Comparison of ENCODE assay signal across 7 mouse cellular contexts in the genomic region with DNA sequence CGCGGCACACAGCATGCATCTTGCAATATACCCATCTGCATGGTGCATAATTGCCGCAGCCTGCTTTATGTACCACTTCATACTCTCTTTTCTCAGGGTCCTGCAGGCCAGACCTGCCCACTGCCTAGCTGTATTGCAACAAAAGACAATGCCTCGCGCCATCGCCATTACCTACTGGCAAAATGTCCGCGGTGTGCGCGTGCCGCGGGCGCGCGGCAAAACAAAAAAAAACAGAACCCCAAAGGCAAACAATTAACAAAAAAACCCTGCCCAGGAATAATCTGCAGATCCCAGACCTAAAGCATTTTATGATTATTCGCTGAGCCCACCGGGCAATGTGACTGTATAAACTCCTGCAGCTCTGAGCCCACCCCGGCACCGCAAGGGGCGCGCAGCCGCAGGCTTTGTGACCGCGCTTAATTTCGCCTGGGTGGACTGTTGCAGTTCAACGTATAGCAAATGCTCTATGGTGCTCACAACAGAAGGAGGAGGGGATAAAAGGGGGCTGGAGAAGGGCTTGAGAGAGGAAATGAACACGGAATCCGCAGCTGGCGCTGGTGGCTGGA. TPM values are rescaled to one million over a fixed set of nuclear protein-coding genes. Genes with fewer than 3 reads are reported as not detected.
DNase-seq lines count a peak whose midpoint lies in the region; ATAC-seq and TF ChIP-seq lines count a peak whose summit lies in the region.

No protein-coding gene starts in this region.

- peak overlapping the region; percentile 83 for H3K27ac ChIP-seq in testis, adult 2 months (ENCODE audit: control insufficient read depth, insufficient read depth, low read depth, low read length)
- peak overlapping the region; percentile 95 for H3K27ac ChIP-seq in forebrain, embryonic 10.5 days
- peak overlapping the region; percentile 63 for H3K27ac ChIP-seq in liver, embryonic 12.5 days
- no peak overlapping the region for H3K27ac ChIP-seq in stomach, postnatal 0 days (replicated peaks)

- H3K9ac ChIP-seq in liver, embryonic 12.5 days, result peak overlapping the region; percentile 27
- H3K9ac ChIP-seq in stomach, postnatal 0 days (ENCODE audit: low read length), result no peak overlapping the region

- no peak for TF ChIP-seq CTCF in testis, adult 2 months (IDR thresholded peaks at IDR 0.05; ENCODE audit: control insufficient read depth, insufficient read depth, insufficient replicate concordance, low read depth, low read length)
- TF ChIP-seq CTCF in stomach, postnatal 0 days (IDR thresholded peaks at IDR 0.05; ENCODE audit: low read depth), result no peak

- no peaks in the 10 kb centered on the region for H3K36me3 ChIP-seq in testis, adult 2 months (ENCODE audit: control insufficient read depth, insufficient read depth, low read length)
- peaks cover 70% of the 10 kb centered on the region for H3K36me3 ChIP-seq in forebrain, embryonic 10.5 days (replicated peaks)
- H3K36me3 ChIP-seq in liver, embryonic 12.5 days, result peaks cover 31% of the 10 kb centered on the region
- no peaks in the 10 kb centered on the region for H3K36me3 ChIP-seq in stomach, postnatal 0 days (ENCODE audit: control insufficient read depth, insufficient read depth, low read length)

- peaks cover 69% of the 10 kb centered on the region for H3K9me3 ChIP-seq in forebrain, embryonic 10.5 days
- H3K9me3 ChIP-seq in liver, embryonic 12.5 days (replicated peaks), result peaks cover 57% of the 10 kb centered on the region
- peaks cover 14% of the 10 kb centered on the region; the same call in 1 of the 2 replicates for H3K9me3 ChIP-seq in stomach, postnatal 0 days (ENCODE audit: control insufficient read depth, low read length)

- H3K4me1 ChIP-seq in testis, adult 2 months (ENCODE audit: control insufficient read depth, insufficient read depth, low read length), result peaks cover 26% of the 10 kb centered on the region
- H3K4me1 ChIP-seq in forebrain, embryonic 10.5 days, result peaks cover 69% of the 10 kb centered on the region
- peaks cover 59% of the 10 kb centered on the region for H3K4me1 ChIP-seq in liver, embryonic 12.5 days
- no peaks in the 10 kb centered on the region for H3K4me1 ChIP-seq in stomach, postnatal 0 days (replicated peaks; ENCODE audit: control insufficient read depth, insufficient read depth)

- no peak for DNase-seq in testis, postnatal 10 days (ENCODE audit: low spot score)
- DNase-seq in forebrain, embryonic 10.5 days (ENCODE audit: extremely low spot score, low spot score), result peak; percentile 39
- DNase-seq in stomach, postnatal 0 days (ENCODE audit: low spot score), result no peak
- DNase-seq in thymus, postnatal 36 days, result no peak
- no peak for DNase-seq in cerebellum, adult 9-11 months

- no peak for TF ChIP-seq POLR2A in testis, adult 2 months (IDR thresholded peaks at IDR 0.05; ENCODE audit: control insufficient read depth, low read depth, low read length)

- no peaks in the 10 kb centered on the region; the same call in 1 of the 2 replicates for H3K27me3 ChIP-seq in testis, adult 2 months (ENCODE audit: control insufficient read depth, insufficient read depth, low read length)
- H3K27me3 ChIP-seq in forebrain, embryonic 10.5 days (ENCODE audit: poor library complexity, severe bottlenecking), result peaks cover 45% of the 10 kb centered on the region
- H3K27me3 ChIP-seq in liver, embryonic 12.5 days (replicated peaks), result peaks cover 38% of the 10 kb centered on the region
- peaks cover 3% of the 10 kb centered on the region for H3K27me3 ChIP-seq in stomach, postnatal 0 days (ENCODE audit: control insufficient read depth, insufficient read depth, low read length)

- no peak for TF ChIP-seq EP300 in stomach, postnatal 0 days (optimal IDR thresholded peaks at IDR 0.05)

- ATAC-seq in liver, embryonic 12.5 days, result no peak
- no peak for ATAC-seq in stomach, postnatal 0 days (ENCODE audit: low FRiP score, low TSS enrichment)

- H3K4me3 ChIP-seq in testis, adult 2 months (ENCODE audit: control insufficient read depth, low read depth, low read length), result peak overlapping the region; percentile 85
- H3K4me3 ChIP-seq in forebrain, embryonic 10.5 days, result peak overlapping the region; percentile 70
- H3K4me3 ChIP-seq in liver, embryonic 12.5 days, result peak overlapping the region; percentile 62
- H3K4me3 ChIP-seq in stomach, postnatal 0 days (ENCODE audit: low read depth, low read length), result peak overlapping the region; percentile 51

- WGBS in forebrain, embryonic 10.5 days, result 48% methylated on average over 29 of the region's 29 CpGs
- 40% methylated on average over 29 of the region's 29 CpGs for WGBS in liver, embryonic 12.5 days (ENCODE audit: insufficient replicate concordance)
- WGBS in stomach, postnatal 0 days, result 50% methylated on average over 29 of the region's 29 CpGs

- H3K4me2 ChIP-seq in liver, embryonic 12.5 days, result peak overlapping the region; percentile 77
- peak overlapping the region; percentile 60 for H3K4me2 ChIP-seq in stomach, postnatal 0 days (replicated peaks; ENCODE audit: low read depth)

RNA-seq across cellular contexts. Expression of gene Gnas, which starts 11.9 kb away (rescaled TPM):
- polyA plus RNA-seq in testis, adult 2 months (2012; rRNA removed), result 139 and 161 TPM in 2 replicates
- polyA plus RNA-seq in forebrain, embryonic 10.5 days (2016; fragmentation: Nextera tagmentation; extraction: Ambion mirVana), result 880 and 928 TPM in 2 replicates
- polyA plus RNA-seq in liver, embryonic 12.5 days (2016; fragmentation: Nextera tagmentation; extraction: Ambion mirVana), result 565 and 587 TPM in 2 replicates
- polyA plus RNA-seq in stomach, postnatal 0 days (2015; fragmentation: Nextera tagmentation; extraction: Ambion mirVana), result 890 and 920 TPM in 2 replicates

RNA-seq across cellular contexts. Expression of gene Gm20721, which starts 50.5 kb away (rescaled TPM):
- not detected in 2 replicates for polyA plus RNA-seq in testis, adult 2 months (2012; rRNA removed)
- polyA plus RNA-seq in forebrain, embryonic 10.5 days (2016; fragmentation: Nextera tagmentation; extraction: Ambion mirVana), result 5.9 and 8.1 TPM in 2 replicates
- 23.2 and 33.5 TPM in 2 replicates for polyA plus RNA-seq in liver, embryonic 12.5 days (2016; fragmentation: Nextera tagmentation; extraction: Ambion mirVana)
- 5.8 and 7.9 TPM in 2 replicates for polyA plus RNA-seq in stomach, postnatal 0 days (2015; fragmentation: Nextera tagmentation; extraction: Ambion mirVana)
